Mouse (Mus musculus) cortical plate, adult 2 months (tissue): Measurements from ENCODE around the gene Rpp30.

Experiments
- CTCF ChIP-seq: fragments of 200-500 bp; IDR thresholded peaks from 2 replicates; pipeline ENCODE4 v1.5.1; 2011; ENCODE audit warnings: mild to moderate bottlenecking, control low read depth, low read length; ENCODE audit not compliant: insufficient read depth; ENCODE audit errors: extremely low read depth
- POLR2A ChIP-seq: fragments of 200-500 bp; IDR thresholded peaks from 2 replicates; pipeline ENCODE4 v1.6.1; 2011; ENCODE audit warnings: mild to moderate bottlenecking, low read length, control low read depth; ENCODE audit not compliant: insufficient read depth; ENCODE audit errors: extremely low read depth

DNA sequence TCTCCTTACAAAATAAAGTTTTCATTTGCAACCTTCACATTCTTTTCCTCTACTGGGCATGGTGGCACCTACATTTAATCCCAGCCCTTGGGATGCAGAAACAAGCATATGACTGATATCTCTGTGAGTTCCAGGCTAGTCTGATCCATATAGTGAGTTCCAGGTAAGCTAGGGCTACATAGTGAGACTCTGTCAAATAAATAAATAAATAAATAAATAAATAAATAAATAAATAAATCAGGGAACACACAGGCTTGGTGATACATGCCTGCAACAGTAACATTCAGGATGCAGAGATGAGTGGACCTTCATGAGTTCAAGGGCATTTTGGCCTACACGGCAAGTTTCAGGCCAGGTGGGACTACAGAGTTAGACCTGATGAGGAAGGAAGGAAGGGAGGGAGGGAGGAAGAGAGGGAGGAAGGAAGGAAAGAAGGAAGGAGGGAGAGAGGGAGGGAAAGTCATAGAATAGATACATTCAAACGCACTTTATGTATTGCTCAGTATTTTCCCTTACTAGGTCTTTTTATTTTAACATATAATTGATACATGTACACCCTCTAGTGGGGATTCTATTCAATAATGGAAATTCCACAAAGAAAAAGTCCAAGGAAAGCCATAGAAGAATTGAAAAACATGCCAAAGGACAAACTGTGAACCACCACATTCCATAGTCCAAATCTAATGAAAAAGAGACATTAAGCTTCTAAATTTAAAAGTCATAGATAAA lies 20.6 kb upstream of the Rpp30 start:
- TF ChIP-seq CTCF (no peak), POLR2A (no peak)
